Mouse (Mus musculus) inflammation-experienced regulatory T-cells, adult 6 months (primary cell): ENCODE measurements around the gene Olfm1. TPM values are rescaled to one million over a fixed set of nuclear protein-coding genes. Genes with fewer than 3 reads are reported as not detected.

ENCODE experiments used
- ATAC-seq: one replicate; pipeline ENCODE4 v1.8.0; 2017
- polyA plus RNA-seq, 3 experiments: library from polyadenylated mRNA; unstranded; fragments of 100-300 nt; shearing (Covaris generic); gene quantifications; one replicate each; pipeline ENCODE4 v1.2.1; 2017

The Olfm1 gene
- polyA plus RNA-seq = under 1 TPM in 1 of 3 experiments, not detected in 2; 0.12 TPM

DNA sequence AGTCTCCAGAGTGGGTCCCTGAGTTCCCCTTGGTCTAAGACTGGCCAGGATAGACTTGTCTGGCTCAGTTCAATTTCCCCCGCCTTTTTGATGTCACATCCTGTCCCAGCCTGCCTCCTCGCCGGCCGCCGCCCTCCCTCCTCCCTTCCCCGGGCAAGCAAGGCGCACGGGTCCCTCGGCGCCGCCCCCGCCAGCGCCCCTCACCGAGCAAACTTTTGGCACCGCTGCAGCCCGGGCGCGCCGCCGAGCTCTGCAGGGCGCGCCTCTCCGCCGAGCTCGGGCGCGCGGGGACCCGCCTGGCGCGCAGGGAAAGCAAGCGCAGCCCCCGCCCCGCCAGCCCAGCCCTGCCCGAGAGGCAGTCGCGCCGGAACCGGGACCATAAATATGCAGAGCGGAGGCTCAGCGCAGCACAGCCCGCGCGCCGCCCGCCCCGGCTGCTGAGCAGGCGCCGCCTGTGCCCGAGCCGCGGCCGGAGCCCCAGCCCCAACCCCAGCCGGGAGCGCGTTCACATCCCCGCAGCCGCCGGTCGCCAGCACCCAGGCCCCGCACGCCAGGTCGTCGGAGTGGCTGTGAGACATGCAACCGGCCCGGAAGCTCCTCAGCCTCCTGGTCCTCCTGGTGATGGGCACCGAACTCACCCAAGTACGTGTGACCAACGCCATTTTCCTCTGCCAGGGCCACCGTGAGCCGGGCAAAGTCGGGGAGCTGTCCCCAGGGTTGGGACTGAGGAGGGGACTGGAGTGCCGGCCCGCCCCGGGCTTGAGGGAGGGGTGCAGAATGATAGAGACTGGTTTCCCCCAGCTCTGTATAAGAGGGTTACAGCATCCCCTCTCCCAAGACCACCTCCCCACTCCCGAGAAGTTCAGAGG is at the start of gene Olfm1:
TSS of gene Olfm1 (plus strand) at position 172 of the 869 bp plus-strand sequence.
- no peak for ATAC-seq

DNA sequence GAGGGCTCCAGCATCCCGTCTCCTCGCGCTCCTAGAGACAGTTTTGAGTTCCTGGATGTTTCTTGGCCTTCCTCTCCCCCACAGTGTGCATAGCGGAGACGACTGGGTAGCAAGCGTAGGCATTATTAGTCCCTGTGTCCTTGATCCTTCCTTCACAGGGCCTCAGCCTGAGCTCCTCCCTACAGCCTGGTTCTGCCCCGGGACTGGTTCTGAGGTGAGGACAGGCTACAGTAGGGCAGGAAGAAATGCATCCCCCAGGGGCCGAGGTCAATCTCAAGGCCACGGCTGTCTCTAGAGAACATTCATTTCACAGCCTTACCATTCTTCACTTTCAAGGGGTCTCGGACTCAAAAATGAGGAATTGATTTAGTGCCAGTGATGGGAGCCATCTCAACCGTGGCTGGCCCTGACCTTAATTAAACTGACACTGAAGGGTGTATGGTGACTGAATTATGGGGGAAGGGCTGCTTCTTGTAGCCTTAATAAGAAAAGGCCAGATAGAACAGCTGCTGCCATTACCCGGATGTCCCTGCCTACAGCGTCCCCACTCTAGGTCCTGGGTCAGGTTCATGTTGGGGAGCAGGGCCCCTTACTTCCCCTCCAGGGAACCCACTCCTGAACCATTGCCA is 49.3 kb upstream of the Olfm1 start:
- ATAC-seq = no peak

DNA sequence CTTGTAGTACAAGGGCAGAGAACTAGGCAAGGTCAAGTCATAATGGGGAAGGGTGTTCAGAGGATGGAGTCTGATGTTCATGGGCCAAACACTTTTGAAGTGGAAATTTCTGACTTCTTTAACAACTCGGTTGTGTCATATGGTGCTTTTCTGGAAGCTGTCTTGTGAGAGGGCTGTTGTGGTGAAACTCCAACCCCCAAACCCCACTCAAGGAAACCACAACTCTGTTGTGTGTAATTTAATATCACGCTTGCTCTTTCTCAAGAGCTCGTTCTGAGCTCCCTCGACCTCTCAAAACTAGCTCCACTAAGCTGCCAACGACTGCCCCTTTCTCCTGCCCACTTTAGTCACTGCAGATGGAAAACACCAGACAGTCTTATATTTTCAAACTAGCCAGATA is 47.1 kb upstream of the Olfm1 start:
- no peak for ATAC-seq

DNA sequence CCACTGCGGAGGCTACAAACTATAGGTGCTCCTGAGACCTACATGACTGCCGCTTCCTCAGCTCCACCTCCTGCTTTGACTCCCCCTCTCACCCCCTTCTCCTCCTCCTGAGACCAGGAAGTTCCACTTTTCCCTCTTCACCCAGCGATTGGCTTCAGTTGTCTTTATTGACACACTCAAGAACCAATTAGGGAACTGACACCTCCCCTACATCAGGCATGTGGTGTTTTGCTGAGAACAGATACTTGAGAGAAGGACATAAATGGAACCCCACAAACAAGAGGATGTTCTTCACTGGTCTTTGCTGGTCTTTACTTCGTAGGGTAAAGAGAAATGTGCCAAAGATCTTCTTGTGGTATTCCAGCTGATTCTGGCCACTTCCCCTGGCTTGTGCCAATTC is 46.6 kb upstream of the Olfm1 start:
- ATAC-seq = no peak

DNA sequence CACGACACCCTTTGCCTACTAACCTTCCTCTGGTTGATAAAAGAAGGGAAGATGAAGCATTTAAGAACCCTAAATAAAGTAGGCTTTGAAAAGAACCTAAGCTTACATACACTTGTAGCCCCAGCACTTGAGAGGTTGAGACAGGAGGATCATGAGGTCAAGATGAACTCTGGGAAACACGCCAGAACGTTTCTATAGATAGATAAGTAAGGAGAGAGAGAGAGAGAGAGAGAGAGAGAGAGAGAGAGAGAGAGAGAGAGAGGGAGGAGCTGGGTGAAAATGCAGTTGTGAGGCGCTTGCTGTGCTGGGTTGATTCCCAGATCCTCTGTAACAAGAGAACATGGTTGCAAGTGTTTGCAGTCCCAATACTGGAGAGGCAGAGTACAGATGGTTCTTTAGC is 46.1 kb upstream of the Olfm1 start:
- ATAC-seq = no peak

DNA sequence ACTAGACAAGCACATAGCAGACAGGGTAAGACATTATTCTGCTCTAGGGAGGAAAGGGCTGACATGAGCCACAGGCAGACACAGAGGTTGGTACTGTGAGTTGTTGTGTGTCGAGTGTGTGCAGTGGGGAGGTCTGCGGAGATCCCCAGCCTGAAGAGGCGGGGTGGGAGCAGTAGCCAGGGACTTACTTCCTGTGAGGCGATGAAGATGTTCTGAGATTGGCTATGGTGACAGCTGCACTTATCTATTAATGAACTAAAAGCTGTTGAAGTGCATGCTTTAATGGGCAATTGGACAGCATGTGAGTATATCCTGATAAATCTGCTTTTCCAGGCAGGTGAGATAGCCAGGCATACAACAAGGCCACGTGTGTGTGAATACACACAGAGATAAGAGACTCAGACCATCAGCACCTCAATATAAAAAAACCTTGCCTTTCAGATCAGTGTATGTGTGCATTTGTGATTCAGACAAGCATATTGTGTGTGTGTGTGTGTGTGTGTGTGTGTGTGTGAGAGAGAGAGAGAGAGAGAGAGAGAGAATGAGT is 45.5 kb upstream of the Olfm1 start:
- ATAC-seq = no peak

DNA sequence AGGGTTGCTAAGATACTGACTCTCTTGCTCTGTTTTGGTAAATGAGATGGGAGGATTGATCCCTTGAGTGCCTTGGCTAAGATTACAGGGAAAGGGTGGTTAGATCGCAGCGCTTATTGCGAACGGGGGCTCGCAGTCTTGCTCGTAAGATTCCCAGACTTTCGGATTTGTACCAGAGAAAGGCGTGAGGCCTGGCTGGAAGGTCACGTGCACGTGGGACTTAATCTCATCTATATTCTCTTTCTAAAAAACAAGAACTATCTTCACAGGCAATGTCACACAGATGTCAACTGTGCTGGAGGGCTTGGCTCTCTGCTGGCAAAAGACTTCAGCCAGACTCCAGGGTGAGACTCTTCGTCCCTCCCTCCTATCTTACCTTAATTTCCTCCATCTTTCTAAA is 43.1 kb upstream of the Olfm1 start:
- no peak for ATAC-seq

DNA sequence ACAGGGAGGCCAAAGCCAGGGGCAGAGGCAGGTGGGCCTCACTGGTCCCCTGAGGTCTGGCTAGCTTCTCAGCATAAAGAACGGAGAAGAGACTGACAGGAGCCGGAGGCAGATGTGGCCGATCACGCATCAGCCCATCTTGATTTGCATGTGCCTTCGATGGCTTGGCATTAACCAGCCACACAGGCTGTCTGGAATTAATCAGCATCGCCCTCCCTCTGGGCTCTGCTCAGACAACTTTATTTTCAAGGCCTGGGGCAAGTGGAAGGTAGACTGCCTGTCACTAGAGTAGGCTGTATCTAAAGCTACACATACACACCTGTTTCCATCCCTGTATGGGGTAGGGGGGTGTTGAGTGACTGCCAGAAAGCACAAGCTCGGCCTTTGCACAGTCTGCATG is 32.2 kb upstream of the Olfm1 start:
- no peak for ATAC-seq

DNA sequence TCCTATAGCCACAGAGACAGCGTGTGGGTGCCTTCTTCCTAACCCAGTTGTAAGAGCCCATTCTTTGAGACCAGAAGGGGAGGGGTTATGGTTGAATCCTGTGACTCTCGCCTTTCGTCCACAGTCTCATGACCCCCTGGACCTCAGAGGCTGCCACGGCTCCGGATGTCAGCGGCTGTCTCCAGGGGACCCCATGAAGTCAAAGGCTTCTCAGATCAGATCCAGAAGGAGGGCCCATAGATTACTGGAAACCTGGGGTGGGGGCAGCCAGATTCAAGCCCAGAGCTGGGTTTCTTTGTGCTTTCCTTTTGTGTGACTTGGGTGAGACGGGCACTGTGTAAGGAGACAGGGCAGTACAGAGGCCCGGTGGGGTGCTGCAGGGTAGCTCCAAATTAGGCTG is 27.2 kb upstream of the Olfm1 start:
- no peak for ATAC-seq

DNA sequence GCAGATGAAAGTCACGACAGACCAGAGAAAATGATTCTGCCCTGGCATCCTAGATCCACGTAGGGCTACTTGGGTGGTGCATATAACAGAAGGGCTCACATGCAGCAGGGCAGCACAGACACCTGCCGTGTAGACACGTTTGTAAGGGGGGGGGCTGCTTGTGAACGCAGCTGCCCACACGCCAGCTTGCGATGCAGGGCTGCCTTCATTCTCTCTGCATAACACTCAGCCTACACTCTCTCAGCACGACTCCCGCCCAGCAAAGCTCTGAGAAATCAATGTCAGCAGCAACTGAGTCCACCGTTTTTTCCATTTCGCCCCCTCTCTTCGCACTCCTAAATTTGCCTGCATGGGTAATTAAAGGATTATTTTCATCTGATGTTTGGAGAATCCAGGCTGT is 23.5 kb upstream of the Olfm1 start:
- ATAC-seq = no peak

DNA sequence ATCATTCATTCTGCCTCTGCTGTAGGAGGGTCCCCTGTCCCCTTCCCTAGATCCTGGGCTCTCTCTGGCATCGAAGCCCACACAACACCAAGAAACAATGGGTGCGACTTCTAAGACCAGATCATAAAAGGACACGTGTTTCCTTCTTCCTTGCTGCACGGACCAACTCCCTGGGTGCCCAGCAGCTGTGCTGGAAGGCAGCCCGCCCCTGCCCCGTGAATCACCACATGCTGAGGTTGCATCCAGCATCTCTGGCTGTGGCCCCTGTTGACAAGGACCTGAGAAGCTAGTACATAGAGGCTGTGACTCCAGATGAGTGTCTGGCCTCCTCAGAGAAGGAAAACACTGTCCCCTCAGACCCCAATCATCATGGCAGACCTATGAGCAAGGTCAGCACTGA is 20.8 kb upstream of the Olfm1 start:
- no peak for ATAC-seq

DNA sequence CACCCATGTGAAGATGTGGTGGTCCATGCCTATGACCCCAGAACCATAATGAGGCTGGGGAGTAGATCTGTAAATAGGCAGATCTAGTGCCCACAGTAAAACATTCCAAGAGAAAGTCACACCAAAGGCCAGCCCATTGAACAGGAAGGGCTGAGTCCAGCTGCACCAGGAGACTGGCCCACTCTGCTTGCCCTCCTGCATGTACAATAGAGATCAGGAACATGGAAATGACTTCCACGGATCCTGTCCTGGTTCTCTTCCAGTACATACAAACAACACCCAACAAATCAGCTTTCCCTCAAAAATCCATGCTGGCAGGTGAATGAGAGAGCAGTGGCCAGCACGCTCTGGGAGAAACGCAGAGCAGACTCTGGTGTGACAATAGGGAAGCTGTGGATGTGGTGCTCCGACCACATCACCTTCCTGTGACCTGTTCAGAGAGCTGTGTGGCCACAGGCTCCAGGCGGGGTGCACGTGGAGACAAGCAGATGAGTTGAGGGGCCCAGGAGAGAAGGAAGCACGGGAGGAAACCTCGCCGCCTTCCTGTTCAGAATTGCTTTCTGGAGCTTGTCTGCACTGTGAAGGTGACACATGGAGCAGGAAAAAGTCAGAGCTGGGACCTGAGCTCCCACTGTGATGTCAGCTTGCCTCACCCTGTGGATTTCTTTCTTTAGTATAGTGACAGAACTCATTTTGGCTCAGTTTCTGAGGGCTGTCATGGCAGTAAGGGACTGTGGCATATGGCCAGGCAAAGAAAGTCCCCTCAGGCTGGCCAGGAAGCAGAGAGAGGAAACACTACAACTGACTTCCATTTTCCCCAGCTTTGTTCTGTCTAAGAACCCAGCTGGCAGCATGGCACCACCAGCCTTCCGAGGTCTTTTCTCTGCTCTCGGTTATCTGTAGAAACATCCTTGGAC is 19.3 kb upstream of the Olfm1 start:
- no peak for ATAC-seq

DNA sequence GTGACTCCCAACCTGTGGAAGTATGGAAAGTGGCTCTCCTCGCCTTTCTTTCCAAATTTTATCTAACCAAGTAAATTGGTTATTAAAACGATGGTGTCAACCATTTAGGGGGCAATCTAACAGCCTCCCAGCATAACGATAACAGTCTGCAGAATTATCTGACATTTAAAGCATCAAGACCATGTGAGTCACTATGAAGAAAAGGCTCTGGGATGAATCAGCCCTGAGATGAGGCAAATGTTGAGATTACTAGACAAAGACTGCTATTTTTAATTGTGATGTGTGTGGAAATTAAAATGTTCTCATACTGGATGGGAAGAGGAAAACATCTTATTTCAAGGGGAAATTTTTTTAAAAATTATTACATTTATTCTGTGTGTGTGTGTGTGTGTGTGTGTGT is 18.4 kb upstream of the Olfm1 start:
- ATAC-seq = no peak

DNA sequence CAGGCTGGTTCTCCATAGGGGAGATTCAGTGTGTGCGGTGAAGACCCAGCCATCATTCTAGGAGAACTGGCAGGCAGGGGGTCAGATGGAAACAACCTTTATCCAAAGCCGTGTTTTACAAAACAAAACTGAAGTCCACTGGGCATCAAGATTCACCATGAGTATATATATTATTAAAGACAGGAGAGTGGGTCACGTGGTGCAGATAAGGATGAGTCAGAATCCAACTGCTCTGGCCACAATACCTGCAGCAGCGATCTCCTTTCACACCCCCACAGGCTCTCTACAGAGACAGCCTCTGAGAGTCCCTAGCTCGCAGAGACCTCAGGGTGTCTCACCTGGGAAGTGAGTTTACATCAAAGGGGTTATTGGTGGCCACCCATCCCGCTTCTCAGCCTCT is 14.2 kb upstream of the Olfm1 start:
- ATAC-seq = no peak

DNA sequence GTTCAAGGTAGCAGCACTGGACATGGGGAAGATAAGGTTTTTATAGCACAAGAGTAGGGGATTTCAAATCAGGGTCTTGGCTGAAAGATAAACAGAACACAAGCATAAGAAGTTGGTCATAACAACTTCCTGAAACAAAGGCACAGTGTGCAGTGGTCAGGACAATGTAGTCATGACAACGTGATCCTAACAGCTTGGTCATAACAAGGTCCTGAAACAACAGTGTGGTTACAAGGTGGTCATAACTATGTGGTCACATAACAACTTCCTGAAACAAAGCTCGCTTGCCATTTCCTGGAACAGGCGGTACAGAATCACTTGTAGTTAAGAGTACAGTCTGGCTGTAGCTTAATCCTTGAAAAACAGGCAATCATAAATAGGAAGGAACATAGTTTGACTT is 12.7 kb upstream of the Olfm1 start:
- ATAC-seq = no peak

DNA sequence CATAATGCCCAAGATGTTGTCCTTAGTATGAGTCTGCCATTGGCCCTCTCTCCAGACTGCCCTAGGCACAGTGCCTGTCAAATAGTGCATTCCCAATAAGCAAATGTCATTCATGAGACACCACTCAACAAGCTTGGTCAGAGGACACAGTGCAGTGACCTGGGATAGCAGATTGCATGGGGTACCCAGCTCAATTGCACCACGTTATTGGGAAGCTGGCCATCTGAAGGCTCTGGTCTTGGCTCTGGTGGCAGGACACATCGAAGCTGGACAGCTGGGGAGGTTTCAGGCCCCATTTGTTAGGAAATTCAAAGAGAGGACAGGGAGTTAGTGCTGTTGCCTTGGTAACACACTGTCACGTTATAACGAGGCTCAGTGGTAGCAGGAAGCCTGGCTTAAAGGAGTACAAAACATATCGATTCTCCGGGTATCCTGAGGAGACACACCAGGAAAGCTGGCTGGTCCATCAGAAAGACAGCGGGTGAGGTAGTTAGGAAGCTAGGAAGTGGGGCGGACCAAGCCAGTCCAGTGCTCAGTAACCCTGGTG is 4.3 kb upstream of the Olfm1 start:
- no peak for ATAC-seq

DNA sequence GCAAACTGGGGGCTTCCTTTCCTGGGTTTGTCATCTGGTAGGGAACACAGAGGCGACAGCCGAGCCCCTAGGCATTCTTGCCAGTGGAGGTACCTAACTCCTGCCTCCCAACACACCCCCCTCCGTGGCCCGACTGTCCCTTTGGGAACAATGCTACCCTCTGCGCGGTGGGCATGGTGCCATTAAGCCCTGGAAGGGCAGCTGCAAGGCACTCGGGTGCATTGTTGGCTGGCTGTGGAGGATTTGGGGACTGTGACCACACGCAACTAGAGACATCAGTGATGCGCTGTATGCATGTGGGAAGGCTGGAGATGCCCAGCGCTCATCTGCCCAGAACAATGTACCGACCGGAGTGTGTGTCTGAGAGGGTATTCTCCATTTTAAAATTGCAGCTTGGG is 897 bp downstream of the Olfm1 start:
- ATAC-seq = no peak

DNA sequence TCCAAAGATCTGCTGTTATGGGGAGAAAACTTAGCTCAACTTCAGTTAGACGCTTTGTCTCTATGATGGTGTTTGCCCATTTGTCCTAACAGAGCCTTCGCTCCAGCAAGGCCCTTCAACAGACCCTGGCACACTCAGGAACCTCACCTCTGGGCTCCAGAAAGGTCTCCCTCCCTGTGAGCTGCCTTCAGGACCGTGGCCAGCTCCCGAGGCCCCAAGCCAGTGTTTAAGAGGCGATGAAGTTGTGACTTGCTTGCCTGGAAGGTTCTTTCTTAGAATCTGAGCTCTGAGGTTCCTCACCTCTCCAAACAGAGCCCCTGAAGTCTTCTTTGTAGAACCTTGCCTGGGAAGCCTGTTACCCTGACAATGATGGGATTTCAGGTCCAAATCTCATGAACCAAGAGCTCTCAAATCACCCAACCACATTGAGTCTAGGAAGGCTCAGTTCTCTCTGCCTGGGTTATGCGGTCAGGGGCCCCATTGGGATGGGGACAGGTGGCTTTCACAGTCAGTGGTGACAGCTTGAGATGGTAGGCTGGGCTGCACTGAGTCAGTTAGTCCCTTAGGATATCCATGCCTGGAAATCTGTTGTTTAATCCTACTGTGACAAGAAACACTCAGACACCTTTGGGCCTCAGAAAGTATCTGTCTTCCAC is 2.3 kb downstream of the Olfm1 start:
- no peak for ATAC-seq

DNA sequence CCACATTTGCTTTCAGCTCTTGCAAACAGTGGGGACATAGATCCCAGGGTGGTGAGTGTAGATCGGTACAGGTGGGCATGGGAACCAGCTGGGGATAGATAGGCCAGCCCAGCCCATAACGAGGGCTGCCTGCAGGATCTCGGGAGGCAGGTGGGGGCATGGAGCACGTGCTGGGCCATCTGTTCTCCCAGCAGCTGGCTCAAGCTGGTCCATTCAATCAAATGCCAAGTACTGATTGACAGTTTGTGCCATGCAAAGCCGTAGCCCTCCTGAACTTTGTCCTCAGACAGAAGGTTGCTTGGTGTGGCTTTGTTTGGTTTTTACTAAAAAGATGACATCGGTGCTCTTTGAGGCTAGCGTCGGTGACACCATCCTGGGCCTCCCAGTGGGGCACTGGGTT is 2.9 kb downstream of the Olfm1 start:
- ATAC-seq = no peak

DNA sequence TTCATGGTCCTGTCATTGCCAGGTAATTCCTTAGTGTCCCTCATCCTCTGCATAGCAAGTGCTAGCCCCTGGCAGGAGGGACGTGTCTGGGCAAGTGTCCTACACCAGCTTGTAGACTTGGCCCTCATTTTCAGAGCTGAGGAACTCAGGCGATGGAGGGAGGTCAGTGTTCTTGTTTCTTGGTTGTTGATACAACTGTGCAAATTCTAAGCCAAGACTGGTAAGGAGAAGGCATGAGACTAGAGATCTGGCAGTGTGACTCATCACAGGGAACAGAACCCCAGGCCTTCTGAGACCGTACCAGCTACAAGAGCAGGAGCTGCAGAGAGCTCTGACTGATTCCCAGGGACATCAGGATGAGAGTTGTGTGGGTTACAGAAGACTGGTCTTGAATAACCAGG is 8.6 kb downstream of the Olfm1 start:
- ATAC-seq = no peak

DNA sequence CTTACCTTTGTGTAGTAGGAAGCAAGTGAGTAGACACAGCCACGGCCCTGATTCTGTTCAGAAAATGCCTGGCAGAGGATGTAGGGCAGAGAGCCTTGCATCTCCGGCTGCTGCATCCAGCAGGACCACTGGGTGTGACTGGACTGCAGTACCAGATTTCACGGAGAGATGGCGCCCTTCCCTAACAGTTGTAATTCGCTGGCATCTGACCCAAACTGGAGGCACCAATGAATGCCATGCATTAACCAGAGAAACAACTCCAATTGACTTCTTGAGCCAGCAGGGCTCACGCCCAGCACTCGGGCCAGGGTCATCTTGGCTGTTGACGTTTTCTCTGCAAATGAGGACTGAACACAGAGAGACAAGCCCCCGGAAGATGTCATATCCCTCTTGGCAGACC is 11.4 kb downstream of the Olfm1 start:
- no peak for ATAC-seq
